Mouse (Mus musculus) Patski (cell line): Measurements from ENCODE around the gene Lin37. TPM values are rescaled to one million over a fixed set of nuclear protein-coding genes. Genes with fewer than 3 reads are reported as not detected.

ENCODE experiments used
- ATAC-seq: fragments of 100-300 bp; one replicate; pipeline ENCODE4 v1.8.0; 2021
- CTCF ChIA-PET: fragments of 350-600 bp; sonication (Branson Sonifier 250); formaldehyde crosslinking; loops from one replicate; lab custom pipeline; 2022; ENCODE audit warnings: inconsistent platforms; lab: Charles Lee
- POLR2A ChIA-PET: fragments of 350-600 bp; sonication (Branson Sonifier 250); formaldehyde crosslinking; loops from one replicate; lab custom pipeline; 2022; ENCODE audit warnings: antibody characterized with exemption, inconsistent platforms; lab: Charles Lee
- DNase-seq: peaks from one replicate; pipeline ENCODE4 v3.0.0-alpha.2; 2011; ENCODE audit warnings: low read depth, low spot score
- H3K27me3 ChIP-seq: fragments of 371-371 bp; one replicate; pipeline ENCODE4 v1.5.1; 2021
- CTCF ChIP-seq: fragments of 100-300 bp; IDR thresholded peaks from one replicate; pipeline ENCODE4 v1.5.1; 2021
- in situ Hi-C: fragments of 300-500 bp; cut with MboI; formaldehyde crosslinking; loops from 3 replicates; pipeline ENCODE4 v1.11.1; 2018; ENCODE audit warnings: low pct_unique_long_range_greater_than_20kb, mixed read lengths
- polyA plus RNA-seq: library from polyadenylated mRNA; unstranded; gene quantifications from one replicate; pipeline ENCODE4 v1.2.3, GENCODE M21; 2021

Lin37 gene
- polyA plus RNA-seq, 1 experiment from 2014 or later: 36.4 TPM

DNA sequence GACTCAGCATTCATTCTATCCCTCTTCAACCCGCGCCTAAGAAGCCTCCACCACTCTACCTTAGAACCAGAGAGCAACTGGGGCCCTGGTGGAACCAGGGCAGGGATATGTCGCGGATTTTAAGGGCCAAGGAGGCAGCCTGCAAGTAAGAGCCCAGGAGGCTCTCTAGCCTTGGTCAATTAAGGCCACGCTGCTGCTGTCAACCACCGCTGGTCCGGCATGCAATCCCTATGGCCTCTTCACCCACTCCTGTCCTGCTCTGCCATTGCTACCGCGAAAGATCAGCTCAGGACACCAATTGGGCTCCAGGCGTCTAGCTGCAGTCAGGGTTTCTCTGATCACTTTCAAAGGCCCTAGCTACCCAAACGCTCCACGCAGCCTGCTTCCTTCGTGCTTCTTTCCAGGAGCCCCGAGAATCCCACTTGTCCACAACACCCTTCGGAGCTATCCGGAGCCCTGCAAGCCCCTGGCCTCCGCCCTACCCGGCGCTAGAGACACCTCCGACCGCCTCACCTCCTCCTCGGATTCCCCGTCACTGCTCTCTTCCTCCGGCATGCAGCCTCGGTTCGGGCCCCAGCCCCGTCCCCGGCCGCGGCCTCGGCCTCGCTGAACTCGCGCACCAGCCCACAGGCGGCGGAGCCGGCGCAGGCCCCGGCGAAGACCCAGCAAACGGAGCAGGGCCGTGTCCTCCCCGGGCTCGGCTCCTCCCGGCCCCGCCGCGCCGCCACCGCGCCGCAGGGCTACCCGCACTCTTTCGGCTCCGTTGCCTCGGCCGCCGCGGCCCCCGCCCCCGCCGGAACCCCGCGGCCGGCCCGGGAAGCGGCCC lies 28.4 kb upstream of the Lin37 start:
- CTCF ChIA-PET: interaction anchor here (1.0 to 6.9 kb wide), 3 partner anchors 17 to 36 kb away, joined by 3 to 65 read pairs (median 31); no protein-coding TSS in a partner anchor
- POLR2A ChIA-PET: interaction anchor here (0.8 to 2.9 kb wide), 4 partner anchors 13 to 31 kb away, joined by 3 to 10 read pairs (median 5); no protein-coding TSS in a partner anchor
- no peak for TF ChIP-seq CTCF
- ATAC-seq (no peak), DNase-seq (no peak)
- in situ Hi-C loops: no loop called here
- no peaks in the 10 kb centered on the region for H3K27me3 ChIP-seq

DNA sequence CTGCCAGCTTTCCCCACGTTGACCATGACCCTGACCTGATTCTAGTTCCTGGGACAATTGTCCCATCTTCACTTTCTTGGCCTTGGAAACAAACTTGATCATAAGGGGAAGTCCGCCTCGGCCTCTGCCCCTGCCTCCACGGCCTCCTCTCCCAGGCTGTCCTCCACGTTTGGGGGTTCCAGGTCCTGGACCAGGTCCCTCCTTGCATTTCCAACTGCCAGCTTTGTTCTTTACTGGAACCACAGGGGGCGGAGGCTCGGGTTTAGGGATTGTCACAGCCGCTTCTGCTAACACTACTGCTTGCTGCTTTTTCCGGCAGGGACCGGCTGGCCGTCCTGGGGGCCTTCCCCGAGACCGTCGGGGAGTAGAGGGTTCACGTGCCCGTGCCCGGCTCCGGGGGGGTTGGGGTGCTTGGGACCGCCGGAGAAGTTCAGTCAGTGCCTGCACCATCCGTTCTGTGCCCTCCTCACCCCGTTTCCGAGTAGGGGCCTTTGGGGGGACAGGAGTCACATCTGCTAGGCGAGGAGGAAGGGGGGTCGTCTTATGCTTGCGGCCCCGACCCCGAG lies 26.9 kb upstream of the Lin37 start:
- no peak for ATAC-seq
- CTCF ChIA-PET: no interaction called here
- in situ Hi-C loops: no loop called here

DNA sequence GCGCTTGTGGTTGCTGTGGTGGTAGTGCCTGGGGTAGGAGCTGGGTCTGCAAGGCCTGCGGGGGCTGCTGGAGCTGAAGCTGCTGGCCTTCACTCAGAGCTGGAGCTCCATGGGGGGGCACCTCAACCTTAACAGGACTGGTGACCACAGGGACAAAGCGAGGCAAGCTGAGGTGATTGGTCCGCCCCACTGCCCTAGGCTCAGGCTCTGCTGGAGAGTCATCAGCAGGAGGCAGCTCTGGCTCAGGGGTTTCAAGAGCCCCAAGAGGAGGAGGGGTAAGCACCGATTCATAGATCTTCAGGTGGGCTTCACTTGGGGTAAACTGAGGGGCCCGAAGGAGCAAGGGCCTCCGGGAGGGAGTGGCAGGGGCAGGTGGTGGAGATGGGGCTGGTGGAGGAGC lies 25.5 kb upstream of the Lin37 start:
- H3K27me3 ChIP-seq: no peaks in the 10 kb centered on the region
- no peak for TF ChIP-seq CTCF
- ChIA-PET POLR2A (interaction anchor here (1.2 to 2.4 kb wide), 2 partner anchors 12 to 32 kb away, joined by 3 to 12 read pairs; no protein-coding TSS in a partner anchor), CTCF (interaction anchor here (1.4 kb wide), 2 partner anchors 12 to 14 kb away, joined by 4 to 5 read pairs; no protein-coding TSS in a partner anchor)
- in situ Hi-C loops: no loop called here
- ATAC-seq (no peak), DNase-seq (no peak)

More for the DNA sequence above, 26.9 kb upstream of the Lin37 start:
- H3K27me3 ChIP-seq: no peaks in the 10 kb centered on the region
- TF ChIP-seq CTCF: no peak
- DNase-seq: no peak
- POLR2A ChIA-PET: interaction anchor here (2.4 kb wide), 1 partner anchor 13 kb away, joined by 12 read pairs; no protein-coding TSS in a partner anchor

DNA sequence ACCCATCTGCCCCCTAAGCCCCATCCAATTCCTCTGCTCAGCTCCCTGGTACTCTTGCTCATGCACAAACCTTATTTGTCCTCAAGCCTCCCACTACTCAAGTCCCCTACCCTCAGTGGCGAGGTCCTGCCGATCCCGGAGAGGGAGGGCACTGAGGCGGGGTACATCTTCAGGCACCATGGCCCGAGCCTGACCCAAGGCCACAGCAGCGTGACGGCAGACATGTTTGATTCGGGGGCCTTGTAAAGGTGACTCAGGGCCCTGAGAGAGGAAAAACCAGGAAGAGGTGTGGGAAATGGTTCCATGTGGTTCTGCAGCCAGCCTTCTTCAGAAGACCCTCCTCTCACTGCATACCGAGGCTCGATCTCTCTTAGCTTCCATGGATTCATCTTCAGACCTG lies 24.7 kb upstream of the Lin37 start:
- ATAC-seq (no peak), DNase-seq (no peak)
- ChIA-PET CTCF (interaction anchor here (1.4 kb wide), 2 partner anchors 11 to 13 kb away, joined by 4 to 5 read pairs; no protein-coding TSS in a partner anchor), POLR2A (interaction anchor here (2.4 kb wide), 1 partner anchor 11 kb away, joined by 12 read pairs; no protein-coding TSS in a partner anchor)
- TF ChIP-seq CTCF: no peak
- no peaks in the 10 kb centered on the region for H3K27me3 ChIP-seq
- in situ Hi-C loops: no loop called here

DNA sequence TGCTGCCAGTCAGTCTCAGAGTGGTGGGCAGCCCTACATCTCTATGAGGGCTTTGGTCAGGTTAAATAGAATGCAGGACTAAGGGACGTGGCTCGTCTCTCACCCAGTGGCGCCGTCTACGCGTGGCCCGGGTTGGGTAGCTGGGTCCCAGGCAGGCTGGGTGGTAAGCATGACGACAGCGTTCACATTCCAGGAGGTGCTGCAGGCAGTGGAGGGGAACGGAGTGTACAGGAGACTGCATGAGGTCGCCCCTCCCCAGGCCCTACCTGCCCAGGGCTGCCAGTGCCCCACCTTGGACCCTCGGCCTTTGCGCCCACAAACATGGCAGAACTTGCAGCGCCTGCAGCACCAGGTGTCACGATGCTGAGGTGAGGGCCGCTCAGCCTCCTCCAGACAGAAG lies 21.9 kb upstream of the Lin37 start:
- ATAC-seq: peak; percentile 54

DNA sequence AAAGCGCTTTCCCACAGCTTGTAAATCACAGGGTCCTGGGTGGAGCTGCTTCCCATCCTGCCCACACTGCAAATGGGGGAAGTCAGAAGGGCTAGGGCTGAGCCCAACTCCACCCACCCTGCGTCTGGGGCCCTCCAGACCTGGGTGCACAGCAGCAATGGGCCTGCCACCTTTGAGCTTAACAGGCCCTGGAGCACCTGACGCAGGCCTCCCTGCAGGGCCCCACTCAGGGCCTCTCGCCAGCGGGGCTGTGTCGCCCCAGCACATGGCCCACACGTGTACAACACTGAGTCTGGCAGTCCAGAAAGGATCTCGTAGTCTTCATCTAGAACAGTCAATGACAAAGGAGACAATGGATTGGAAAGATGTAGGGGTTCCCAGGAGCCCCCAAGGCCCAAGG lies 20.3 kb upstream of the Lin37 start:
- ATAC-seq (no peak), DNase-seq (no peak)
- no peak for TF ChIP-seq CTCF
- in situ Hi-C loops: no loop called here
- H3K27me3 ChIP-seq: no peaks in the 10 kb centered on the region
- ChIA-PET CTCF (no interaction called here), POLR2A (interaction anchor here (1.7 kb wide), 1 partner anchor 12 kb away, joined by 4 read pairs; no protein-coding TSS in a partner anchor)

More for the DNA sequence above, 21.9 kb upstream of the Lin37 start:
- CTCF ChIA-PET: interaction anchor here (1.1 to 1.2 kb wide), 2 partner anchors 9 to 10 kb away, joined by 3 to 6 read pairs; no protein-coding TSS in a partner anchor
- no peak for DNase-seq
- POLR2A ChIA-PET: interaction anchor here (1.2 kb wide), 1 partner anchor 8 kb away, joined by 3 read pairs; no protein-coding TSS in a partner anchor
- in situ Hi-C loops: no loop called here
- H3K27me3 ChIP-seq: no peaks in the 10 kb centered on the region
- TF ChIP-seq CTCF: no peak

DNA sequence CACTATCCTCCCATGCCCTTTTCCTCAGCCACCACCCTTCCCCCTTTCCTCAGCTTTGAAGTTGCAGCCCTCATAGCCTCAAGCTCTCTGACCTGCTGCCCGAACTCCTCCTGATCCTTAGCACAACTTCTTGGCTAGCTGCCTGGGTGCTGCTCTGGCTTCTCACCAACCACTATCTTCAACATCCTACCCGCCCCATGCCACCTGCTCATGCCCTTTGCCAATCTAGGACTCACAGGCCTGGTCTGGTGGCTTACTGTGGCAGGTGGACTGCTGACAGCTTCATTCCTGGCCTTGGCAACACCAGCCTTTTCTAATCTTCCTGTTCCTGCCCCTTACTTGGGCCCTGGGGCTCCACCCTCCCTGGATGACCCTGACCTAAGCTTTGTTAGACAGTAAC lies 13.3 kb upstream of the Lin37 start:
- CTCF ChIA-PET: interaction anchor here (0.9 to 1.9 kb wide), 5 partner anchors 8 to 96 kb away, joined by 3 to 6 read pairs (median 5); no protein-coding TSS in a partner anchor
- no peak for DNase-seq

DNA sequence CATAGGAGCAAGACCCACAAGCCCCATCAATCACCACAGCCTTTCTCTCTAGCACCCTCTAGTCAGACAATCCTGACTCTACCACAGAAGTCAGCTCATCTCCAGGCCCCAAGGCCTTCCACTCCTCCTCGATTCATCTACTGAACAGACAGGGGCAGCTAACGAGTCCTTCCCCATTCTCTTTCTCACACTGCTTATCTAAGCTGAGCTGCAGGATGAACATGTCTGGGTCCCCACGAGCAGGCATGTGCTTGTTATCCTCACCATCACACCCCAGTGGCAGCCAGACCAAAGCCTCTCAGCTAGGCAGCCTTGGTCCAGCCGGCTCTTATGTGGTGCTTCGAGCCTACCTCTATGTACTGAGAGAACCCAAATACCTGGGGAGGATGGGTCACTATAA lies 12.8 kb upstream of the Lin37 start:
- ChIA-PET CTCF (interaction anchor here (0.9 to 1.4 kb wide), 2 partner anchors 9 to 97 kb away, joined by 3 to 6 read pairs; no protein-coding TSS in a partner anchor), POLR2A (interaction anchor here (1.1 to 2.2 kb wide), 2 partner anchors 10 to 13 kb away, joined by 3 to 12 read pairs; no protein-coding TSS in a partner anchor)
- in situ Hi-C loops: no loop called here
- DNase-seq: no peak
- no peaks in the 10 kb centered on the region for H3K27me3 ChIP-seq
- no peak for ATAC-seq
- TF ChIP-seq CTCF: no peak

More for the DNA sequence above, 13.3 kb upstream of the Lin37 start:
- no peak for TF ChIP-seq CTCF
- POLR2A ChIA-PET: interaction anchor here (1.1 to 2.2 kb wide), 2 partner anchors 9 to 12 kb away, joined by 3 to 12 read pairs; no protein-coding TSS in a partner anchor
- ATAC-seq: no peak
- in situ Hi-C loops: no loop called here
- H3K27me3 ChIP-seq: no peaks in the 10 kb centered on the region

DNA sequence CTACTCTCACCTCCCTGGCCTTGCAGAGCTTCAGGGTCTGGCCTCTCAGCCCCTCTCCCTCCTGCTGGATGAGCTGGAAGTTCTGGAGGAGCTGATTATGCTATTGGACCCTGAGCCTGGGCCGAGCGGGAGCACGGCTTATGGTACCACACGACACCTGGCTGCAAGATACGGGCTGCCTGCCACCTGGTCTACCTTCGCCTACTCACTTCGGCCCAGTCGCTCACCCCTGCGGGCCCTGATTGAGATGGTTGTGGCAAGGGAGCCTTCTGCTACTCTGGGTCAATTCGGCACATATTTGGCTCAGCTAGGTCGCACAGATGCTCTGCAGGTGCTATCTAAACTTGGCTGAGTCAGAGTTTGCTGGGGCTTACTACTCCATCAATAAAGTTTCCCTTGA lies 7.9 kb upstream of the Lin37 start:
- ATAC-seq (no peak), DNase-seq (no peak)
- TF ChIP-seq CTCF: no peak
- no peaks in the 10 kb centered on the region for H3K27me3 ChIP-seq
- in situ Hi-C loops: no loop called here
- ChIA-PET CTCF (no interaction called here), POLR2A (interaction anchor here (1.3 to 1.7 kb wide), 2 partner anchors 9 to 13 kb away, joined by 3 to 4 read pairs; no protein-coding TSS in a partner anchor)

DNA sequence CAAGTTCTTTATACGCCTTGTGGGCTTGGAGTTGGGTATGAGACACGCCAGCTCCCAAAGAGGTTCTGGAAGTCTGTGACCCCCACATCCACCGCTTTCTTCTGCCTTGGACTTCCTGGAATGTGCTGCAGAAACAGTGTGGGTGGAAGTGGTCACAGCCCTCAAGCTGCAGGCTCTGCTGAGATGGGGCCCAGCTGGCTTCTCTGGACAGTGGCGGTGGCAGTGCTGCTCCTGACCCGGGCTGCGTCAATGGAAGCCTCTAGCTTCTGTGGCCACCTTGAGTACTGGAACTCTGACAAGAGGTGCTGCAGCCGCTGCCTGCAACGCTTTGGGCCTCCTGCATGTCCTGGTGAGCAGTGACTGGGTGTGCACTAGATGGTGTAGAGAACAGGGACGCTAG lies 6.4 kb upstream of the Lin37 start:
- DNase-seq (no peak), ATAC-seq (no peak)
- in situ Hi-C loops: no loop called here
- ChIA-PET CTCF (no interaction called here), POLR2A (interaction anchor here (1.0 kb wide), 1 partner anchor 9 kb away, joined by 3 read pairs; no protein-coding TSS in a partner anchor)
- no peak for TF ChIP-seq CTCF
- H3K27me3 ChIP-seq: no peaks in the 10 kb centered on the region
